Mouse (Mus musculus): ENCODE results near the gene Tmc7. TPM values are rescaled to one million over a fixed set of nuclear protein-coding genes. Genes with fewer than 3 reads are reported as not detected.

Gene Tmc7
- polyA plus RNA-seq, 1 experiment from 2014 or later, result 6.3 TPM

DNA sequence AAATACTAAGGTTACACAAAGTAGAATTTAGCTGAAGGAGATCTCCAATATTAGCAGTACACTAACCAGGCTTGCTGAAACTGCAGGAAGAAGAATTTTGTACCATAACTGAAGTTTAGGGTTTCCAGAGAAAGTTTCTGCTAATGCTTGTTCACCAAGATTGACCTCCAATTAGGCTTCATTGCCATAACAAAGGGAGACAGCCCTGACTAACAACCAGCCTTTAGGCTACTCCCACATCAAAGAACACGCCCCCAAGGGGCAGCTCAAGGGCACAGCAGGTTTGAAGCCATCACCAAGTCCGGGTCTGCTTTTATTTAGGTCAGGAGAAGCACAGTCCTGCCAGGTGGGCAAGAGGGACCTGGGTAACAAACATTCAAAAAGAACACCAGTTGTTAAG is 4.6 kb downstream of the Tmc7 start:
- Histone ChIP-seq H3K4me1 (replicated peaks) (peaks cover 15% of the 10 kb centered on the region), H3K9ac (no peak overlapping the region), H3K4me2 (no peak overlapping the region), H3K4me3 (no peak overlapping the region), H3K36me3 (peaks cover 8% of the 10 kb centered on the region; the same call in 1 of the 2 replicates), H3K9me3 (no peaks in the 10 kb centered on the region), H3K27ac (no peak overlapping the region), H3K27me3 (0 out of 2 replicates have a peak, but pooled peaks cover 2% of the 10 kb centered on the region)
- WGBS, result 69% methylated on average over 2 of the region's 2 CpGs
- ATAC-seq (ENCODE audit: low FRiP score), result no peak

DNA sequence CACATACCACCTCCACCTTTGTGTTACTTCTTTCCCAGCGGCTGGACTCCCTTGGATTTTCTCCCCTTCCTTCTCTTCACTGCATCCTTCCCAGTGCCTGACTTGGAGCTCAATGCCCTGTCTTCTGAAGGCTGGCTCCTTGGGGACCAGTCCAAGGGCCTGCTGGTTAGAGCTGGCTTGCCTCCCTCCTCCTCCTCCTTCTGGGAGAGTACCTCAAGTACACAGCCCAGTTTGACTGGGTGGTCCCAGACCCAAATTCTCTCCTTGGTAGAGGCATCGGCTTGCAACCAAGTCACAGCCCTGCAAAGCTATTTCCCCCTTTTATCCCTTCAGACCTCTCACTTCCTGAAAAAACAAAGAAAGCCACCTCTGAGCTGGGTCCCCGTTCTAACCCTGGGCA is 6.3 kb downstream of the Tmc7 start:
- Histone ChIP-seq H3K4me1 (replicated peaks) (peaks cover 4% of the 10 kb centered on the region), H3K4me3 (no peak overlapping the region), H3K9ac (no peak overlapping the region), H3K36me3 (peaks cover 8% of the 10 kb centered on the region; the same call in 1 of the 2 replicates), H3K9me3 (no peaks in the 10 kb centered on the region), H3K4me2 (no peak overlapping the region), H3K27ac (0 out of 2 replicates have a peak overlapping the region, but pooled peaks have one; percentile 35), H3K27me3 (0 out of 2 replicates have a peak, but pooled peaks cover 2% of the 10 kb centered on the region)
- WGBS, result 76% methylated on average over 3 of the region's 3 CpGs
- ATAC-seq (ENCODE audit: low FRiP score), result no peak

DNA sequence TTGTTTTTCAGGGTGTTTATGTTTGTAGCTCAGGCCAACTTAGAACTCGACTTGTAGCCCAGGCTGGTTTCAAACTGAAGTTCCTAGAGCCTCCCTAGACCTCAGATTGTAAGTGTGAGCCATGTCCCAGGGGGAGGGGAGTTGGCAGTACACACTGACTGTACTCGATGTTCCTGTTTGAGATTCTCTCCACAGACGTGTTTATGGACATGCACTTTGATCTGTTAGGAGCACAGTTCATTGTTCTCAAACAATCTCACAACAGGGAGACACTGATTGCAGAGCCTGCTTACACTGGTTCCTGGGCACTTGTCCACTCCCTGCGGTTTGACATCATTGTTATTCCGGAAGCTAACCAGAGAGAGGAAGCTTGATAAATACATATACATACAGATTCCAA is 12.5 kb downstream of the Tmc7 start:
- Histone ChIP-seq H3K4me1 (replicated peaks) (peaks cover 8% of the 10 kb centered on the region), H3K36me3 (no peaks in the 10 kb centered on the region), H3K9me3 (peaks cover 7% of the 10 kb centered on the region; the same call in 1 of the 2 replicates), H3K27me3 (no peaks in the 10 kb centered on the region), H3K27ac (no peak overlapping the region), H3K9ac (no peak overlapping the region), H3K4me2 (no peak overlapping the region), H3K4me3 (no peak overlapping the region)
- no peak for ATAC-seq (ENCODE audit: low FRiP score)
- 52% methylated on average over 5 of the region's 5 CpGs for WGBS

DNA sequence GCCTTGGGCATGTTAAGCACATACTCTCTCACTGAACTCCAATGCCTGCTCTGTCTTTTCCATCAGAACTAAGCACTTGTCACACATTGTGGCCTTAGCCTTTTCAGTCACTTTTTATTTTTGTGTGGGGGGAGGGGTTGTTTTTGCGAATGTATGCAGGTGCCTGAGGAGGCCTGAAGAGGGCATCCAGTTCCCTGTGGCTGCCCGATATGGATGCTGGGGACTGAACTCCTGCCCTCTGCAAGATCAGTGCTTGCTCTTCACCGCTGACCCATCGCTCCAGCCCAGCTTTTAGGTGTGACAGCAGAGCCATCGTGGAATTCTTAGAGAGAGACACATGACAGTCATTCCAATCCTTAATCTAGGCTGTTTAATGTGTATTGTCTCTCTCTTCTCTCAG is 13.2 kb downstream of the Tmc7 start:
- WGBS, result 54% methylated on average over 5 of the region's 5 CpGs

DNA sequence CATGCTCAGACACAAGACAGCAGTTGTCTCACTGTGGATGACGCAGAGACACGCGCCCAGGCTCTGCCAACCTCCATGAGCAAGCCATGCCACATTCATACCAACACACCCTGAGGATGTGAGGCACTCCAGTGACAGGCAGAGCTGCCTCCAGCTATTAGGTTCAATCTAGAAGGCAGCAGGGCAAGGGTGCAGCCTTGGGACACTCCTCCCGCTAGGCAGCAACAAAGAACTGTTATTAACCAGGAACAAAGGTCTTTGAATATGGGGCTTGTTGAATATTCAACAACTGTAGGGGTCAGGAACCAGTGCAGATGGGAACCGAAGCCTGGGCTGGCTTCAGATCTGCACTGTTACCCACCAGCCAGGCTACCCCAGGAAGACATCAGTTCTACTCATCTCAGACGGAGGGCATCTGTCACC is 15.4 kb downstream of the Tmc7 start:
- no peak overlapping the region for H3K4me2 ChIP-seq
- no peak overlapping the region for H3K4me3 ChIP-seq
- no peak overlapping the region for H3K9ac ChIP-seq
- WGBS, result 22% methylated on average over 6 of the region's 6 CpGs
- peaks cover 7% of the 10 kb centered on the region for H3K36me3 ChIP-seq
- H3K27ac ChIP-seq, result no peak overlapping the region
- H3K27me3 ChIP-seq, result no peaks in the 10 kb centered on the region
- peaks cover 7% of the 10 kb centered on the region; the same call in 1 of the 2 replicates for H3K9me3 ChIP-seq
- H3K4me1 ChIP-seq (replicated peaks), result peaks cover 8% of the 10 kb centered on the region
- peak; percentile 28; the same call in 1 of the 2 replicates for ATAC-seq (ENCODE audit: low FRiP score)

More for the DNA sequence above, 13.2 kb downstream of the Tmc7 start:
- no peaks in the 10 kb centered on the region for H3K27me3 ChIP-seq
- H3K9me3 ChIP-seq, result peaks cover 7% of the 10 kb centered on the region; the same call in 1 of the 2 replicates
- no peak for ATAC-seq (ENCODE audit: low FRiP score)
- H3K9ac ChIP-seq, result no peak overlapping the region
- peaks cover 8% of the 10 kb centered on the region for H3K4me1 ChIP-seq (replicated peaks)
- no peak overlapping the region for H3K4me3 ChIP-seq
- H3K4me2 ChIP-seq, result no peak overlapping the region
- no peaks in the 10 kb centered on the region for H3K36me3 ChIP-seq
- H3K27ac ChIP-seq, result no peak overlapping the region

DNA sequence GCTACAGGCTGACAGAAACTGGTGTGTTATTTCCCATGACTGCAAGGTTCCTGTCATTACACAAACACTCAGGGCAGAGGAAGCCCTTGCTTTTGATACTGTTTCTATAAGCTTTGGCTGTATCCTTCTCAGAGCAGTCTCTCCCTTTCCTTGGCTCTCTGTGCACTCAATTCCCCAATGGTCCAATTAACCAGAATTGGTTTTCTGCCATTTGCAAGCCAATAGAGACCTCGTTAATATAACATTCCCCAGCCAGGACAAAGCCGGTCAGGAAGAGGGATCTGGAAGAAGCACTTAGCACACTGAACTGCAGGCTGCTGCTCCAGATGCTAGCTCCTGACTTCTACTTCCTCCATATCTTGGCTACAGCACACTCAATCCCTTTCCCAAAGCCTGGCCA is 30.2 kb downstream of the Tmc7 start:
- Histone ChIP-seq H3K27me3 (no peaks in the 10 kb centered on the region), H3K9ac (no peak overlapping the region), H3K4me1 (replicated peaks) (no peaks in the 10 kb centered on the region), H3K27ac (no peak overlapping the region), H3K4me2 (no peak overlapping the region), H3K9me3 (peaks cover 6% of the 10 kb centered on the region; the same call in 1 of the 2 replicates), H3K4me3 (no peak overlapping the region), H3K36me3 (peaks cover 75% of the 10 kb centered on the region)
- WGBS, result 64% methylated on average over 2 of the region's 2 CpGs
- no peak for ATAC-seq (ENCODE audit: low FRiP score)

DNA sequence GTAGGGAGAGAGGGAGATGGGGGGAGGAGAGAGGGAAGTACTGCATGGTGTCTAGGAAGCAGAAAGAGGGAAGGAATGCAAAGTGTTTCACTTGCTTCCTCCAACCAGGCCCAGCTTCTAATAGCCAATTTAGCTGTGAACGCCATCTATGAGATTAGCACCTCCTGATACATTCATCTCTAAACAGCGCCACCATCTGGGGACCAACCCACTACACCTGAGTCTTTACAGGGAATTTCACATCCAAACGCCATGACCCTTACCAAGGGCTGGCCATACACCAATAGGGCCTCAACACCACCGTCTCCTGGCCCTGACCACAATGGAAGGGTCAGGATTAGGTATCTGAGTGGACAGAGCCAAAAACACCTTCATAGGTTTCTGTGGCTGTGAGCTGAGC is 30.7 kb downstream of the Tmc7 start:
- 81% methylated on average over 4 of the region's 4 CpGs for WGBS
- no peak for ATAC-seq (ENCODE audit: low FRiP score)
- H3K36me3 ChIP-seq, result peaks cover 78% of the 10 kb centered on the region
- H3K4me2 ChIP-seq, result no peak overlapping the region
- H3K9ac ChIP-seq, result no peak overlapping the region
- H3K27me3 ChIP-seq, result no peaks in the 10 kb centered on the region
- H3K4me1 ChIP-seq (replicated peaks), result no peaks in the 10 kb centered on the region
- H3K27ac ChIP-seq, result no peak overlapping the region
- H3K9me3 ChIP-seq, result peaks cover 6% of the 10 kb centered on the region; the same call in 1 of the 2 replicates
- no peak overlapping the region for H3K4me3 ChIP-seq

DNA sequence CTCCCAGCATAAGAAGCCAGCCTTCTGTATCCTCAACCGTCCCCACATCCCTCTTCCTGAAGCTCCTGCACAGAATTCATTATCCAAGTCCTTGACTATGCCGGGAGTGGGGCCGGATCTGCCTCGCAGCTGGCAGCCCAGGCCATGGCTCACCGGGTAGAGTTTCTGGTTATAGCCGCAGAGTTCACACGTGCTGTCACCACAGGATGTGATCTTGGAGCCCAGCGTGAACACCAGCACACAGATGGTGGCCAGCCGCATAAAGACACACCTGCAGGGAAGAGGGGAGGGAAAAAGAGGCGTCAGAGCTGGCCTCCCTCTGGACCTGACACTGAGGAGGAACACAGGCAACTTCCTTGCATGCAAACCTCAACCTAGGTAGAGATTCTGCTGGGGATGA is 37.1 kb downstream of the Tmc7 start:
- no peaks in the 10 kb centered on the region for H3K27me3 ChIP-seq
- peaks cover 4% of the 10 kb centered on the region; the same call in 1 of the 2 replicates for H3K9me3 ChIP-seq
- peaks cover 67% of the 10 kb centered on the region for H3K36me3 ChIP-seq
- no peaks in the 10 kb centered on the region for H3K4me1 ChIP-seq (replicated peaks)
- H3K4me2 ChIP-seq, result no peak overlapping the region
- H3K27ac ChIP-seq, result no peak overlapping the region
- WGBS, result 84% methylated on average over 10 of the region's 10 CpGs
- H3K9ac ChIP-seq, result no peak overlapping the region
- no peak for ATAC-seq (ENCODE audit: low FRiP score)
- no peak overlapping the region for H3K4me3 ChIP-seq

DNA sequence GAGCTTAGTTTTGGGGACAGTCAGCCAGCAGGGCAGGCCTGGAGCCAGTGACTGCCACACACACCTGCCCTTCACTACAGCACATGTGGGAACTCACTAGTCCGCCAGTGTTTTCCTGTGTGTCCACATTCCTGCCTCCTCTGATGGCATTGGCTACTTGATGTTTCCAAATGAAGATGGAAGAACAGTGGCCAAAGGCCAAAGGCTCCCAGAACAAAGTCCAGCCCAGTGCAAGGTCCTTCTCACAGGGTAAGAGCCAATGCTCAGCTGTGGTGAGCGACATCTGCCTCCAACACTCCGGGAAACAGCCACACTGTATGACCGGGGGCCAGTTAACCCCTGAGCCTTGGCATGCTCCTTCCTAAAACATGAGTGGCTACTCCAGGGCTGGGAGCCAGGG is 40.4 kb downstream of the Tmc7 start:
- Histone ChIP-seq H3K27me3 (no peaks in the 10 kb centered on the region), H3K9ac (no peak overlapping the region), H3K4me1 (replicated peaks) (no peaks in the 10 kb centered on the region), H3K36me3 (peaks cover 57% of the 10 kb centered on the region), H3K27ac (no peak overlapping the region), H3K9me3 (no peaks in the 10 kb centered on the region), H3K4me2 (no peak overlapping the region), H3K4me3 (no peak overlapping the region)
- ATAC-seq (ENCODE audit: low FRiP score), result no peak
- 93% methylated on average over 4 of the region's 4 CpGs for WGBS

DNA sequence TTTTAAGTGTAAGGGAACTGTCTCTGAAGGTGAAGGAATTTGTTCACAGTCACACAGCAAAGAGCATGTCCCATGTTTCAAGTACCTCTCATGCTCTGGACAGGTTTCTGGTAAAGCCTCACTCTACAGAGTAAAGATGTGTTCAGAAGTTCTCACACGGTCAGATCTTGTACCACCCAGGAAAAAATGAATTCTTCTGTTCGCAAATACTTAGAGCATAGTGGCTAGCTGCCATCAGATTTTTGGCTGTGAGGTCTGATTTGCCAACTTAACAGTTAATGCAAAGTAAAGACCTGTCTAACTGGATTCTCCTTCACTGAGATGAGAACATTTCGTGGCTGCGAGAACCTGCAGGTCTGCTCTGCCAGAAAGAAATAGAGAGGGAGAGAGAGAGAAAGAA is 49.5 kb downstream of the Tmc7 start:
- Histone ChIP-seq H3K36me3 (peaks cover 20% of the 10 kb centered on the region), H3K27ac (no peak overlapping the region), H3K4me2 (no peak overlapping the region), H3K4me1 (replicated peaks) (peaks cover 4% of the 10 kb centered on the region), H3K9me3 (no peaks in the 10 kb centered on the region), H3K27me3 (no peaks in the 10 kb centered on the region), H3K4me3 (no peak overlapping the region), H3K9ac (no peak overlapping the region)
- 94% methylated on average over 4 of the region's 4 CpGs for WGBS
- no peak for ATAC-seq (ENCODE audit: low FRiP score)

DNA sequence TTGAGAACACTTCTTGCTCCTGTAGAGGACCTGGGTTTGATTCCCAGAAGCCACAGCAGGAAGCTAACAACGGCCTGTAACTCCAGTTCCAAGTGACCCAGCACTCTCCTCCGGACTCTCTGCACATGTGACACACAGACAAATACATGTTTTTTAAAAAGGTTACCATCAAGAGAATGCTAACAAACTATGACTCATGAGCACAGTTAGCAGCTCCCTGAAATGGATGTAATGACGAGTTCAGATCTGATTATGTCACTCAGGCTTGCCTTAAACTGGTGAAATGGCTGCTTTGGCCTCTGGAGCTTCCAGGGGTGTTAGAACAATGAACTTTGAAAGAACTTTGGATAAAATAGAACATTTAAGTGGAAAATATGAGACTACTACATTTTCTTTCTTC is 50.2 kb downstream of the Tmc7 start:
- ATAC-seq (ENCODE audit: low FRiP score), result no peak
- H3K36me3 ChIP-seq, result peaks cover 14% of the 10 kb centered on the region
- no peaks in the 10 kb centered on the region for H3K9me3 ChIP-seq
- no peaks in the 10 kb centered on the region for H3K27me3 ChIP-seq
- WGBS, result 80% methylated on average over 3 of the region's 3 CpGs
- H3K4me1 ChIP-seq (replicated peaks), result peaks cover 4% of the 10 kb centered on the region
- no peak overlapping the region for H3K4me2 ChIP-seq
- no peak overlapping the region for H3K27ac ChIP-seq
- no peak overlapping the region for H3K4me3 ChIP-seq
- H3K9ac ChIP-seq, result no peak overlapping the region

DNA sequence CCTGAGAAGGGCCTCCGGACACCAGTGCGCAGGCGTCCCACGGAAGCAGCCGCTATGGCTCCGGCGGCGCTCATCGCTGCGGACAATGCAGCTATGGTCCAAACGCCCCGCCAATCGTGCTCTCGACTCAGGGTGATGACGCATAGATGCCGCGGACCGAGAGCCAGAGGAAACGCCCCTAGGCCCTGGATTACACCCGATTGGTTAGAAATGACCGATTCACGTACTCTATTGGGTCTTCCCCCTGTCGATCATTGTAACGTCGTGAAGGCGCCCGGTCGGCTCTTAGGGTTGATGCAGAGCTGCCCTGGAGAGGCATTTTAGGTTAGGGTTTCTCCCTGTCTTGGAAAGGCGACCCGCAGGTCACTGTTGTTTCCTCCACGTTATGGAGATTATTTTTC is 51.4 kb downstream of the Tmc7 start, which contains the start of gene Coq7:
TSS of gene Coq7 (minus strand) at position 179 of the 401 bp plus-strand sequence.
- Histone ChIP-seq H3K4me1 (replicated peaks) (peaks cover 4% of the 10 kb centered on the region), H3K9me3 (no peaks in the 10 kb centered on the region), H3K27ac (peak within 1 kb of the TSS; percentile 98), H3K4me2 (peak within 1 kb of the TSS; percentile 68), H3K4me3 (peak within 1 kb of the TSS; percentile 61), H3K9ac (peak within 1 kb of the TSS; percentile 79), H3K36me3 (peaks cover 18% of the 10 kb centered on the region), H3K27me3 (no peaks in the 10 kb centered on the region)
- ATAC-seq (ENCODE audit: low FRiP score), result peak; percentile 100
- 0% methylated on average over 31 of the region's 31 CpGs for WGBS

DNA sequence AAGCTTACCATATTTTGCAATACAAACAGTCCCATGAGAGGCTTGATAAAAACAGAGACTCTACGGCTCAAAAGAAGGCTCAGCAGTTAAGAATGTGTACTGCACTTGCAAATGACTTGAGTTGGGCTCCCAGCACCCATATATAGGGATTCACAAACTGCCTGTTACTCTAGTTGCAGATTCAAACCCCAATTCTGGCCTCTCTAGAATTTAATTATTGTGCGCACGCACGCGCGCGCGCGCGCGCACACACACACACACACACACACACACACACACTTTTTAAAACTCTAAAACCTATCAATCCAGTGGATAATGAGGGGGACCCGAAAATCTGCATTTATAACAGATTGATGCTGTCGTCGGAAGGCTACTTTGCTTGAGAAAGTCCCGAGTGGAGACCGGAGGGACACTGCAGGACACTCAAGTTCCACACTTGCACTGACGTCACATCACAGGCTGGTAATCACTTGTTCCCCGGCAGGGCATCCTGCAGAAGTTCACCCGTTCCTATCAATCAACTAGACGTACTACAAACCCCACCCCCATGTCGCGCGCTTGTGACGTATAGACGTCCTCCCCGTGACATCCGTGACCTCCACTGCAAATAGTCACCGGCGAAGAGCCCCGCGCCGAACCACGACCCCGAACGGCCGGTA is 51.9 kb downstream of the Tmc7 start:
- no peaks in the 10 kb centered on the region for H3K27me3 ChIP-seq
- under 1% methylated on average over 36 of the region's 36 CpGs for WGBS
- peak; percentile 96 for ATAC-seq (ENCODE audit: low FRiP score)

More for the DNA sequence above, 51.9 kb downstream of the Tmc7 start:
- peaks cover 23% of the 10 kb centered on the region for H3K36me3 ChIP-seq
- H3K9ac ChIP-seq, result peak overlapping the region; percentile 79
- H3K27ac ChIP-seq, result peak overlapping the region; percentile 98
- peak overlapping the region; percentile 61 for H3K4me3 ChIP-seq
- H3K9me3 ChIP-seq, result no peaks in the 10 kb centered on the region
- H3K4me1 ChIP-seq (replicated peaks), result peaks cover 4% of the 10 kb centered on the region
- H3K4me2 ChIP-seq, result peak overlapping the region; percentile 68

Data from hindbrain, embryonic 13.5 days (tissue).